Mouse (Mus musculus): ENCODE measurements at regions not wholly inside any gene's neighbourhood (a gene's known extent, or its start where the extent isn't known, plus 50 kb on each side); places are given as distances from the start of the nearest gene placed in this dataset.

DNA sequence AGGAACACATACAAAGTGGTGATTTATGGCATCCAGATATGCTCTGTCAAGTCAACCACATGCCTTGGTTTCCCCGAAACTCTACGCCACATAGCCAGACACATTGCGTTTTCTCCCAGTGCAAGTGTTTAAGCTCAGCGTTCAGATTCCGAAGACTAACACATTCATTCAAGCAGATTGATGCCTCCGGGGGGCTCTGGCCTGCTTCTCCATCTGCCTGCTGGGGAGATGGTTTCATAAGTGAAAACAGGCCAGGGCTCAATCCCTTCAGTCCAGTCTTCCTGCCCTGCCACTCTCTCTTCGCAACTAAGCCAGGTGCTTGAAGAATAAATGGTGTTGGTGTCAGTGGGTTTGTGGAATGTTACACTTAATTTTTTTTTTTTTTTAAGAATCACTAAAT lies 141.4 kb downstream of the Dmrt2 start:
- TF ChIP-seq HCFC1 (IDR thresholded peaks at IDR 0.05; ENCODE audit: borderline replicate concordance, insufficient read depth, low read length) (no peak), CHD2 (IDR thresholded peaks at IDR 0.05; ENCODE audit: low read depth, low read length) (no peak), ZC3H11A (IDR thresholded peaks at IDR 0.05; ENCODE audit: borderline replicate concordance, low read depth, low read length) (no peak), MAFK (IDR thresholded peaks at IDR 0.05; ENCODE audit: insufficient read depth, low read depth, low read length) (no peak)
